14 mouse cellular contexts compared by ENCODE assay signal in the genomic region with DNA sequence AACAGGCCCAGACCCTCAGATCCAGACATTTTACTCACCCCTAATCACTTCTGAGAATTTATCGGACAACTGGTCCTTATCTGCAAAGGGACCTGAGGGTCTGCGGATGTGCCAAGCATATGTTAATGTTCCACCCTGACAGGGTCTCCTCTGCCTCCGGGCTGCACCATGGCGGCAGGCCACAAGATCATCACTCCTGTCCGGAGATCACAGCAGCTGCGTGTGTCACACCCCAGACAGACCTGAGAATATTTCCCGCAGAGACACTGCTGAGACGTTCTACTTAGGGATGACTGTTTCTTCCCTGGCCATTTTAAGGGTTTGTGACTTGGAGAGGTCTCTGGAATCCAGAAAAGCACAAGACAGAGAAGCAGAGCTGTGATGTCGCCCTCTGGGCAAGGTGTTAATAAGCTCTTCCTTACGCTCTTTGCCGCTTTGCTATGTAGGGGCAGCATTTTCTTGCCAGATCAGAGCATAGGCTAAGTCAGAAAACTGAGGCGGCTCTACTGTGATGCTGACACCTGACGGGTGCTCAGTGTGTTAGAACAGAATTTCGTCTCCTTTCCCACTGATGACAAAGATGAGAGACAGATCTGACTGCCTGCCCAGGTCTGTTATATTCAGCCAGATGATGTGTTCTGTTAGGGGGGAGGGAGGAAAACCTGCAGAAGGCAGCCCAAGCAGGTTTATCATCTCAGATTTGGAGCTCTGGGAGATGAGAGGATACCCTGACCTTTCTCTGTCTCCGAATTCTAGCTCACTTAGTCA.
DNase-seq lines count a peak whose midpoint lies in the region; ATAC-seq lines count a peak whose summit lies in the region.
"Had no signal": no experiment of that assay in that cellular context is flagged by ENCODE, and none has a peak within 500 bp of the region (broad histone marks: within the 10 kb centered on the region; RNA-seq: fewer than 3 reads in every experiment).

No protein-coding gene starts in this region.

- no peak for DNase-seq in kidney, postnatal 10 days
- DNase-seq in ZHBTc4 (ENCODE audit: low read depth, low spot score): peak; percentile 19
- no peak for DNase-seq in embryonic facial prominence, embryonic 10.5 days (ENCODE audit: low spot score)
- no peak for DNase-seq in retina, embryonic 14.5 days (ENCODE audit: low spot score)
- DNase-seq: cerebellum, adult 9-10 months; gastrocnemius, postnatal 10 days; kidney, adult 9 months; liver, embryonic 13.5 days had no signal

- H3K4me3 ChIP-seq in kidney, embryonic 15.5 days (replicated peaks): no peak overlapping the region
- H3K4me3 ChIP-seq in embryonic facial prominence, embryonic 10.5 days: no peak overlapping the region
- no peak overlapping the region for H3K4me3 ChIP-seq in midbrain, embryonic 15.5 days
- H3K4me3 ChIP-seq: heart, embryonic 13.5 days; liver, embryonic 13.5 days had no signal

- 80% methylated on average over 15 of the region's 15 CpGs for WGBS in kidney, embryonic 15.5 days
- WGBS in embryonic facial prominence, embryonic 10.5 days: 79% methylated on average over 15 of the region's 15 CpGs
- 69% methylated on average over 15 of the region's 15 CpGs for WGBS in midbrain, embryonic 15.5 days

- H3K4me1 ChIP-seq in kidney, embryonic 15.5 days: peaks cover 28% of the 10 kb centered on the region
- H3K4me1 ChIP-seq in embryonic facial prominence, embryonic 10.5 days: peaks cover 40% of the 10 kb centered on the region
- peaks cover 30% of the 10 kb centered on the region for H3K4me1 ChIP-seq in midbrain, embryonic 15.5 days
- H3K4me1 ChIP-seq: liver, embryonic 13.5 days had no signal

- ATAC-seq in kidney, embryonic 15.5 days (replicated peaks; ENCODE audit: low FRiP score): no peak
- 0 out of 2 replicates have a peak, but pooled peaks have one; percentile 28 for ATAC-seq in midbrain, embryonic 15.5 days (replicated peaks)
- ATAC-seq in megakaryocyte-erythroid progenitor cell, adult 5-6 weeks (replicated peaks; ENCODE audit: low FRiP score, low TSS enrichment, poor library complexity, severe bottlenecking): no peak

- H3K27me3 ChIP-seq in kidney, embryonic 15.5 days: no peaks in the 10 kb centered on the region
- no peaks in the 10 kb centered on the region for H3K27me3 ChIP-seq in embryonic facial prominence, embryonic 10.5 days (replicated peaks; ENCODE audit: low read depth, poor library complexity, severe bottlenecking)
- H3K27me3 ChIP-seq in midbrain, embryonic 15.5 days (replicated peaks): no peaks in the 10 kb centered on the region
- H3K27me3 ChIP-seq: CH12.LX; heart, embryonic 13.5 days; liver, embryonic 13.5 days; Patski had no signal

- no peaks in the 10 kb centered on the region for H3K9me3 ChIP-seq in kidney, embryonic 15.5 days (replicated peaks)
- H3K9me3 ChIP-seq in embryonic facial prominence, embryonic 10.5 days: 0 out of 2 replicates have a peak, but pooled peaks cover 3% of the 10 kb centered on the region
- H3K9me3 ChIP-seq in midbrain, embryonic 15.5 days: no peaks in the 10 kb centered on the region
- H3K9me3 ChIP-seq: liver, embryonic 13.5 days had no signal

- H3K36me3 ChIP-seq in kidney, embryonic 15.5 days: 0 out of 2 replicates have a peak, but pooled peaks cover 3% of the 10 kb centered on the region
- peaks cover 8% of the 10 kb centered on the region for H3K36me3 ChIP-seq in embryonic facial prominence, embryonic 10.5 days (replicated peaks)
- no peaks in the 10 kb centered on the region for H3K36me3 ChIP-seq in midbrain, embryonic 15.5 days (replicated peaks)
- H3K36me3 ChIP-seq: heart, embryonic 13.5 days; liver, embryonic 13.5 days had no signal

- H3K4me2 ChIP-seq in kidney, embryonic 15.5 days: no peak overlapping the region
- H3K4me2 ChIP-seq in midbrain, embryonic 15.5 days: 0 out of 2 replicates have a peak overlapping the region, but pooled peaks have one; percentile 0
- H3K4me2 ChIP-seq: heart, embryonic 13.5 days; liver, embryonic 13.5 days had no signal

- H3K27ac ChIP-seq in kidney, embryonic 15.5 days: 0 out of 2 replicates have a peak overlapping the region, but pooled peaks have one; percentile 2
- H3K27ac ChIP-seq in embryonic facial prominence, embryonic 10.5 days (replicated peaks): 0 out of 2 replicates have a peak overlapping the region, but pooled peaks have one; percentile 24
- peak overlapping the region; percentile 27 for H3K27ac ChIP-seq in midbrain, embryonic 15.5 days
- H3K27ac ChIP-seq: heart, embryonic 13.5 days; liver, embryonic 13.5 days had no signal

- no peak overlapping the region for H3K9ac ChIP-seq in kidney, embryonic 15.5 days
- peak overlapping the region; percentile 9; the same call in 1 of the 2 replicates for H3K9ac ChIP-seq in midbrain, embryonic 15.5 days
- H3K9ac ChIP-seq: heart, embryonic 13.5 days; liver, embryonic 13.5 days had no signal
